Mouse (Mus musculus) right cerebral cortex, postnatal 4 days (tissue): ENCODE measurements around the gene Zfp382.
"Not testable (repeated sequence)": the region's sequence is repeated elsewhere in the genome, so short reads cannot be mapped to it uniquely, and the experiment has no call there.

ENCODE experiments used
- DNase-seq: peaks from one replicate; pipeline ENCODE4 v3.0.0-alpha.2; 2022

Gene Zfp382

GRCm38 (mm10) chr7:30154040-30154439 lies 32.3 kb downstream of the Zfp382 start:
- DNase-seq = no peak

- no peak for DNase-seq
Measured at GRCm38 (mm10) chr7:30155507-30155906, 33.8 kb downstream of the Zfp382 start.

GRCm38 (mm10) chr7:30163113-30163512 lies 41.4 kb downstream of the Zfp382 start:
- no peak for DNase-seq

GRCm38 (mm10) chr7:30164745-30165144 lies 43.0 kb downstream of the Zfp382 start:
- no peak for DNase-seq

GRCm38 (mm10) chr7:30168914-30169582 lies 47.3 kb downstream of the Zfp382 start:
- no peak for DNase-seq

GRCm38 (mm10) chr7:30169583-30170282 lies 48.0 kb downstream of the Zfp382 start, which contains the start of gene Zfp146:
Gene Zfp146, minus strand, starts transcription at chr7:30169750.
- peak; percentile 79 for DNase-seq

- no peak for DNase-seq
Measured at GRCm38 (mm10) chr7:30170283-30170951, 48.7 kb downstream of the Zfp382 start.

GRCm38 (mm10) chr7:30176474-30176873 lies 54.7 kb downstream of the Zfp382 start:
- DNase-seq = no peak

- no peak for DNase-seq
Measured at GRCm38 (mm10) chr7:30178256-30178655, 56.5 kb downstream of the Zfp382 start.

- peak; percentile 71 for DNase-seq
Measured at GRCm38 (mm10) chr7:30181308-30181707, 59.6 kb downstream of the Zfp382 start.

GRCm38 (mm10) chr7:30181929-30182328 lies 60.2 kb downstream of the Zfp382 start:
- DNase-seq = not testable (repeated sequence)

GRCm38 (mm10) chr7:30183189-30183588 lies 61.4 kb downstream of the Zfp382 start:
- DNase-seq = not testable (repeated sequence)

- DNase-seq = peak; percentile 42
Measured at GRCm38 (mm10) chr7:30183879-30184289, 62.1 kb downstream of the Zfp382 start, which contains the start of gene Cox7a1. Gene Cox7a1, plus strand, starts transcription at chr7:30184144.
